Mouse (Mus musculus): Measurements from ENCODE around the gene Limk2. TPM values are rescaled to one million over a fixed set of nuclear protein-coding genes. Genes with fewer than 3 reads are reported as not detected.
A peak's percentile ranks its signal among the peaks of the same experiment; 100 is the strongest.

Limk2 gene
- polyA plus RNA-seq, 1 experiment: 37.8 TPM

GRCm38 (mm10) chr11:3349343-3349695 lies 59.7 kb downstream of the Limk2 start:
- Histone ChIP-seq H3K27me3 (ENCODE audit: control insufficient read depth, insufficient read depth, insufficient read length) (no peaks in the 10 kb centered on the region), H3K79me2 (ENCODE audit: control insufficient read depth, insufficient read depth) (no peaks in the 10 kb centered on the region), H3K4me2 (ENCODE audit: low read depth) (peak overlapping the region; percentile 71), H3K4me3 (no peak overlapping the region), H3ac (ENCODE audit: control insufficient read depth, insufficient read length) (no peak overlapping the region), H3K36me3 (ENCODE audit: control insufficient read depth, insufficient read depth) (peaks cover 12% of the 10 kb centered on the region)
- TF ChIP-seq MAX (IDR thresholded peaks at IDR 0.05; ENCODE audit: low read depth) (no peak), POLR2AphosphoS2 (IDR thresholded peaks at IDR 0.05; ENCODE audit: insufficient read length, low read depth) (no peak)

- Histone ChIP-seq H3K36me3 (ENCODE audit: control insufficient read depth, insufficient read depth) (peaks cover 11% of the 10 kb centered on the region), H3K4me3 (no peak overlapping the region), H3K4me2 (ENCODE audit: low read depth) (peak overlapping the region; percentile 71), H3K79me2 (ENCODE audit: control insufficient read depth, insufficient read depth) (no peaks in the 10 kb centered on the region), H3ac (ENCODE audit: control insufficient read depth, insufficient read length) (no peak overlapping the region), H3K27me3 (ENCODE audit: control insufficient read depth, insufficient read depth, insufficient read length) (no peaks in the 10 kb centered on the region)
- TF ChIP-seq POLR2AphosphoS2 (IDR thresholded peaks at IDR 0.05; ENCODE audit: insufficient read length, low read depth) (peak; percentile 24), REST (IDR thresholded peaks at IDR 0.05; ENCODE audit: insufficient read depth, insufficient read length) (no peak)
These were observed 60.2 kb downstream of the Limk2 start for GRCm38 (mm10) chr11:3348576-3349342.

GRCm38 (mm10) chr11:3347835-3348195 lies 61.2 kb downstream of the Limk2 start:
- no peak overlapping the region for H3K4me3 ChIP-seq
- TF ChIP-seq TCF12 (IDR thresholded peaks at IDR 0.05; ENCODE audit: insufficient read depth, poor library complexity, severe bottlenecking) (no peak), E2F4 (IDR thresholded peaks at IDR 0.05; ENCODE audit: insufficient read depth) (no peak), TCF3 (IDR thresholded peaks at IDR 0.05; ENCODE audit: insufficient read length, low read depth) (no peak), SRF (IDR thresholded peaks at IDR 0.05; ENCODE audit: control insufficient read depth, insufficient read length, low read depth) (no peak), POLR2AphosphoS2 (IDR thresholded peaks at IDR 0.05; ENCODE audit: insufficient read length, low read depth) (no peak), MYOD1 (IDR thresholded peaks at IDR 0.05; ENCODE audit: control insufficient read depth in 1 of 3, insufficient read length in 2 of 3, low read depth in 2 of 3) (no peak), MAX (IDR thresholded peaks at IDR 0.05; ENCODE audit: low read depth) (no peak), POLR2A (IDR thresholded peaks at IDR 0.05; ENCODE audit: insufficient read length, low read depth) (no peak), CEBPB (IDR thresholded peaks at IDR 0.05; ENCODE audit: insufficient read depth, poor library complexity, severe bottlenecking) (no peak), USF1 (IDR thresholded peaks at IDR 0.05; ENCODE audit: low read depth) (no peak), MYOG (IDR thresholded peaks at IDR 0.05; ENCODE audit: control insufficient read depth in 1 of 3, insufficient read depth in 1 of 3, insufficient read length in 2 of 3, low read depth in 2 of 3) (no peak), REST (IDR thresholded peaks at IDR 0.05; ENCODE audit: insufficient read depth, insufficient read length) (no peak)
- no peaks in the 10 kb centered on the region for H3K27me3 ChIP-seq (ENCODE audit: control insufficient read depth, insufficient read depth, insufficient read length)
- peaks cover 17% of the 10 kb centered on the region for H3K36me3 ChIP-seq (ENCODE audit: control insufficient read depth, insufficient read depth)
- H3ac ChIP-seq (ENCODE audit: control insufficient read depth, insufficient read length): no peak overlapping the region
- no peaks in the 10 kb centered on the region for H3K79me2 ChIP-seq (ENCODE audit: control insufficient read depth, insufficient read depth)
- H3K4me2 ChIP-seq (ENCODE audit: low read depth): no peak overlapping the region

GRCm38 (mm10) chr11:3347091-3347834 lies 61.7 kb downstream of the Limk2 start:
- peaks cover 17% of the 10 kb centered on the region for H3K36me3 ChIP-seq (ENCODE audit: control insufficient read depth, insufficient read depth)
- H3K79me2 ChIP-seq (ENCODE audit: control insufficient read depth, insufficient read depth): no peaks in the 10 kb centered on the region
- TF ChIP-seq USF1 (IDR thresholded peaks at IDR 0.05; ENCODE audit: low read depth) (no peak), E2F4 (IDR thresholded peaks at IDR 0.05; ENCODE audit: insufficient read depth) (no peak)
- no peak overlapping the region for H3ac ChIP-seq (ENCODE audit: control insufficient read depth, insufficient read length)
- no peak overlapping the region for H3K4me3 ChIP-seq
- no peaks in the 10 kb centered on the region for H3K27me3 ChIP-seq (ENCODE audit: control insufficient read depth, insufficient read depth, insufficient read length)
- H3K4me2 ChIP-seq (ENCODE audit: low read depth): no peak overlapping the region

GRCm38 (mm10) chr11:3346351-3346750 lies 62.6 kb downstream of the Limk2 start:
- H3K36me3 ChIP-seq (ENCODE audit: control insufficient read depth, insufficient read depth): peaks cover 11% of the 10 kb centered on the region
- no peak overlapping the region for H3ac ChIP-seq (ENCODE audit: control insufficient read depth, insufficient read length)
- no peaks in the 10 kb centered on the region for H3K79me2 ChIP-seq (ENCODE audit: control insufficient read depth, insufficient read depth)
- TF ChIP-seq POLR2A (IDR thresholded peaks at IDR 0.05; ENCODE audit: insufficient read length, low read depth): no peak
- no peak for TF ChIP-seq MYOD1 (IDR thresholded peaks at IDR 0.05; ENCODE audit: control insufficient read depth in 1 of 3, insufficient read length in 2 of 3, low read depth in 2 of 3)
- no peak for TF ChIP-seq USF1 (IDR thresholded peaks at IDR 0.05; ENCODE audit: low read depth)
- no peak for TF ChIP-seq TCF12 (IDR thresholded peaks at IDR 0.05; ENCODE audit: insufficient read depth, poor library complexity, severe bottlenecking)
- no peak for TF ChIP-seq E2F4 (IDR thresholded peaks at IDR 0.05; ENCODE audit: insufficient read depth)
- TF ChIP-seq REST (IDR thresholded peaks at IDR 0.05; ENCODE audit: insufficient read depth, insufficient read length): no peak
- TF ChIP-seq MAX (IDR thresholded peaks at IDR 0.05; ENCODE audit: low read depth): no peak
- no peak for TF ChIP-seq CEBPB (IDR thresholded peaks at IDR 0.05; ENCODE audit: insufficient read depth, poor library complexity, severe bottlenecking)
- TF ChIP-seq MYOG (IDR thresholded peaks at IDR 0.05; ENCODE audit: control insufficient read depth in 1 of 3, insufficient read depth in 1 of 3, insufficient read length in 2 of 3, low read depth in 2 of 3): no peak
- no peak for TF ChIP-seq TCF3 (IDR thresholded peaks at IDR 0.05; ENCODE audit: insufficient read length, low read depth)
- no peak for TF ChIP-seq SRF (IDR thresholded peaks at IDR 0.05; ENCODE audit: control insufficient read depth, insufficient read length, low read depth)
- TF ChIP-seq POLR2AphosphoS2 (IDR thresholded peaks at IDR 0.05; ENCODE audit: insufficient read length, low read depth): no peak
- no peak overlapping the region for H3K4me2 ChIP-seq (ENCODE audit: low read depth)
- H3K27me3 ChIP-seq (ENCODE audit: control insufficient read depth, insufficient read depth, insufficient read length): no peaks in the 10 kb centered on the region
- no peak overlapping the region for H3K4me3 ChIP-seq

Data from myocyte (in vitro differentiated cells).